Mouse (Mus musculus) cortical plate, adult 2 months (tissue): ENCODE results near the gene Ltbp2. TPM values are rescaled to one million over a fixed set of nuclear protein-coding genes. Genes with fewer than 3 reads are reported as not detected.
A peak's percentile ranks its signal among the peaks of the same experiment; 100 is the strongest.

ENCODE experiments used
- H3K27ac ChIP-seq: fragments of 200-500 bp; 2 replicates; pipeline ENCODE4 v1.5.1; 2012; ENCODE audit warnings: low read length, control low read depth, inconsistent platforms; ENCODE audit not compliant: insufficient read depth
- H3K4me1 ChIP-seq: fragments of 200-500 bp; 2 replicates; pipeline ENCODE4 v1.6.1; 2011; ENCODE audit warnings: low read length; ENCODE audit not compliant: control insufficient read depth, insufficient read depth
- H3K4me3 ChIP-seq: fragments of 200-500 bp; 2 replicates; pipeline ENCODE4 v1.5.1; 2011; ENCODE audit warnings: mild to moderate bottlenecking, low read length, control low read depth; ENCODE audit not compliant: insufficient read depth
- CTCF ChIP-seq: fragments of 200-500 bp; IDR thresholded peaks from 2 replicates; pipeline ENCODE4 v1.5.1; 2011; ENCODE audit warnings: mild to moderate bottlenecking, control low read depth, low read length; ENCODE audit not compliant: insufficient read depth; ENCODE audit errors: extremely low read depth
- POLR2A ChIP-seq: fragments of 200-500 bp; IDR thresholded peaks from 2 replicates; pipeline ENCODE4 v1.6.1; 2011; ENCODE audit warnings: mild to moderate bottlenecking, low read length, control low read depth; ENCODE audit not compliant: insufficient read depth; ENCODE audit errors: extremely low read depth
- polyA plus RNA-seq: library from polyadenylated mRNA; depleted of rRNA; stranded (reverse); fragments of >200 nt; gene quantifications from 2 replicates; pipeline ENCODE4 v1.2.3, GENCODE M21; 2012

Gene Ltbp2
- polyA plus RNA-seq, 1 experiment = 0.38 TPM

DNA sequence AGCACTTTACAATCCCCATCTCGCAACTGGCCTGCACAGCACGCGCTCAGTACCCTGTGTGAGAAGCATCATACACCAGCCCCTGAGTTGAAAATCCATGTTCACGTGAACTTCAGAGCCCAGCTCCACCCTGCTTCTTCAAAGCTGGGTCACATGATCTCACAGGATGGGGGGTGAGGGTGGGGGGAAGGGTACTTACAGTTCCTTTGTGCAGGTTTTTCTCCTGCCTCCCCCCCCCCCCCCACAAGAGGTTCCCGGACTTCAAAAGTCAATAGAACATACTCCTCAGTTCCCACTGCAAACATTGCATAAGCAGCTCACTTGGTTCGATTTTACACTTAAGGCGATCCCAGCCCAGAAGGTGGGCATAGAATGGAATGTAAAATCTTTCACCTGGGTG is 106.7 kb downstream of the Ltbp2 start:
- Histone ChIP-seq H3K4me1 (peaks cover 5% of the 10 kb centered on the region), H3K4me3 (no peak overlapping the region), H3K27ac (no peak overlapping the region)
- no peak for TF ChIP-seq POLR2A
- TF ChIP-seq CTCF = no peak

DNA sequence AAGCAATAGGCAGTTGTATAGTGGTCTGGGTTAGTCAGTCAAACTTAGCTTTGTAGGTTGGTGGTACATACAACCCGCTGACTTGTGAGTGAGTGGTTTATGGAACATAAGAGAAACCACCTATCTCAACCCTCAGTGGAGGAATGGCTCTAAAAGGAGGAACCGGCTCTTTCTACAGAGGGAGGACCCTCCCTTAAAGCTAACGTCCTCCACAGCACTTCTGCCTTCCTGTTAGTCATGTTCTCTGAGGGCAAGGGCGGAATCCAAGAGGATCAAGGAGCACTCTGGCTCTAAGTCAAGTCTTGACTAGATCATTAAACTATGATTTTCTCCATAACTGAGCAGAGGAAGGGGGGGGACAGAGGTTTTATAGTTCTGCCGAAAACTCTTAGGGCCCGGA is 108.8 kb downstream of the Ltbp2 start:
- TF ChIP-seq POLR2A (no peak), CTCF (no peak)
- Histone ChIP-seq H3K27ac (no peak overlapping the region), H3K4me3 (no peak overlapping the region), H3K4me1 (peaks cover 2% of the 10 kb centered on the region)

DNA sequence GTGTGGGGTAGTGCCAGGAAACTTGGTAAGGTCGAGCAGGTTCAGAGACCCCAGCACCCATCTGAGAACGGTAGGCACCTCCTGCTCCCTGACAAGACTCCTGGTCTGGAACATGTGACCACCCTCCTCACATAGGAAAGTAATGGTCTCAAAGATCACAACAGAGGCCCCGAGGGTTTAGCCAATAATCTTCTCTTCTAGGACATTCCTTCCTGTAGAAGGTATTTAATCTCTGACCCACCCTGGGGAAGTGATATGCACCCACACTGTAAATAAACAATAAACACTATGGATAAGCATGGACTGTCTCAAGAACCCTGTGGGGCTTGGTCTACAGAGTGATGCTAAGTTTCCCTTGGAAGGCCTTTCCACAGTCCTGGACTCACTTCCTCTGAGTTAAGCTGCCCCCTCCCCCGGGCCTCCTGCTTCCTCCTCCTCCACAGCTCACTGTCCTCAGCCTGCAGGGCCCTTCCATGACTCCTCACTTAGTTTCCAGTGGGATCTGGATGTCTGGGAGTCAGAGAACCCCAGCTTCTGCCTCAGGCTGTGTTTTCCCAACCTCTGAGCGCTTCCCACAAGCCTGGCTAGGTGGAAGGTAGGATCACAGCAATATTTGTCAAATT is 110.1 kb downstream of the Ltbp2 start:
- Histone ChIP-seq H3K4me1 (peaks cover 2% of the 10 kb centered on the region; the same call in 1 of the 2 replicates), H3K27ac (no peak overlapping the region), H3K4me3 (no peak overlapping the region)
- TF ChIP-seq POLR2A = no peak
- no peak for TF ChIP-seq CTCF

GRCm38 (mm10) chr12:84765506-84765905 is 110.8 kb downstream of the Ltbp2 start:
- Histone ChIP-seq H3K4me3 (no peak overlapping the region), H3K27ac (no peak overlapping the region), H3K4me1 (peaks cover 2% of the 10 kb centered on the region; the same call in 1 of the 2 replicates)
- TF ChIP-seq POLR2A = no peak
- no peak for TF ChIP-seq CTCF

DNA sequence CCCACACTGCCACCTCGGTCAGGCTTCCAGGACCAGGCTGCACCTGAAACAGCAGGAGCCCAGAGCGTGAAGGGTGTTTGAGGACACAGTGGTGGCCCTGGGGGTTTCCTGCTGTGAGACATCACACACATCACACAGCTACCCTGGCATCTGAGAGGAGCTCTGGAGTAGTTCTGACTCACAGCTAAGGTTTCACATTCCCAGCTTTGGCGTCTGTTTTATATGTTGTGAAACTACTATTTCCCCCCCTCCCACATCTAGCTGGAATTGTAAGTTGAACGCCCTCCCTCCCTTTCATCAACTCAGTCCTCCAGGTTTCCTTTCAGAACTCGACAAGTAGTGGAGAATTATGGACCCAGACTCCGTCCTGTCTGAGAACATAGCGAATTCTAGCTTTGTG is 111.6 kb downstream of the Ltbp2 start:
- peaks cover 2% of the 10 kb centered on the region; the same call in 1 of the 2 replicates for H3K4me1 ChIP-seq
- H3K4me3 ChIP-seq = no peak overlapping the region
- H3K27ac ChIP-seq = no peak overlapping the region
- TF ChIP-seq CTCF (no peak), POLR2A (no peak)

DNA sequence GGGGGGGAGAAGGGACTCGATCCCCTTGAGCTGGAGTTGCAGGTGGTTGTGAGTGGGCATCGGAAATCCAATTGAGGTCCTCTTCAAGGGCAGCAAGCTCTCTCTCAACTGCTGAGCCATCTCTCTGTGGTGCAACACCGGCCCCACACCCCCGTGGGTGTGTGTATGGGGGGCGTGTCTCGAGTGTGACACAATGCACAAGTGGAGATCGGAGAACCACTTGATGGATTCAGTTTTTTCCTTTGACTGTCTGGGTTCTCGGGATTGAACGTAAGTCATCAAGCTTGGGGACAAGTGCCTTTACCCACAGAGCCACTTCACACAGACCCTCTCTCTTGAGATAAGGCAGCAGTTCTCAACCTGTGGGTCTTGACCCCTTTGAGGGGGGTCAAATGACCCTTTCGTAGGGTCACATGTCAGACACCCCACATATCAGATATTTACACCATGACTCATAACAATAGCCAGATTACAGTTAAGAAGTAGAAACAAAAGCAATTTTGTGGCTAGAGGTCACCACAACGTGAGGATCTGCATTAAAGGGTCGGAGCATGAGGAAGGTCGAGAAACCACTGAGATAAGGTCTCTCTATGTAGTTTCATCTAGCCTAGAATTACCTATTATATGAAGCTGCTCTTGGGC is 112.6 kb downstream of the Ltbp2 start:
- no peak for TF ChIP-seq POLR2A
- H3K27ac ChIP-seq = no peak overlapping the region

GRCm38 (mm10) chr12:84762532-84762931 is 113.8 kb downstream of the Ltbp2 start:
- Histone ChIP-seq H3K4me1 (no peaks in the 10 kb centered on the region), H3K4me3 (no peak overlapping the region), H3K27ac (no peak overlapping the region)
- no peak for TF ChIP-seq CTCF
- TF ChIP-seq POLR2A = no peak

More for the DNA sequence above, 112.6 kb downstream of the Ltbp2 start:
- no peak overlapping the region for H3K4me3 ChIP-seq
- H3K4me1 ChIP-seq = no peaks in the 10 kb centered on the region

GRCm38 (mm10) chr12:84759063-84759462 is 117.3 kb downstream of the Ltbp2 start:
- TF ChIP-seq POLR2A (no peak), CTCF (peak; percentile 43; the same call in 1 of the 2 replicates)
- Histone ChIP-seq H3K4me3 (no peak overlapping the region), H3K4me1 (no peaks in the 10 kb centered on the region), H3K27ac (no peak overlapping the region)

DNA sequence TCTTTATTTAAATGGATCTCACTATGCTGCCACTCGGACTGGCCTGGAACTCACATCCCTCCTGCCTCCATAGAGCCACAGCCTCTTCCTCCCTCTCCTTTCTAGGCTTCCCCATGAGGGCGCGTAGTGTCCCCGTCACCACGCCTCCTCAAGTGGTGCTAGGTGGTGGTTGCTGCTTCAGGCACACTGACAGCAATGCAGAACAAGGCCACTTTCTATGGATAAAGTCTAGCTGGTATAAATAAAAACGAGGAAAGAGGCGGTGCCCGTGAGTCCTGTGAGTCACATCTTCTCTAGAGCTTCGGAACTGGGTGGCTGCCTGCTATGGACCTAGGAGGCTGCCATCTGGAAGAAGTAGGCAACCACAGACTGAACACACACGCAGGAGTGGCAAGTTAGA is 120.3 kb downstream of the Ltbp2 start:
- TF ChIP-seq CTCF (no peak), POLR2A (no peak)
- no peak overlapping the region for H3K27ac ChIP-seq
- no peak overlapping the region for H3K4me3 ChIP-seq
- H3K4me1 ChIP-seq = no peaks in the 10 kb centered on the region

GRCm38 (mm10) chr12:84755008-84755695 is 121.2 kb downstream of the Ltbp2 start:
- TF ChIP-seq POLR2A = no peak
- peak; percentile 60 for TF ChIP-seq CTCF
- Histone ChIP-seq H3K27ac (no peak overlapping the region), H3K4me3 (no peak overlapping the region), H3K4me1 (no peaks in the 10 kb centered on the region)
